Mouse (Mus musculus) urinary bladder, postnatal 14 days (tissue): ENCODE data around the gene Nupr1.

Experiments used
- DNase-seq: peaks from one replicate; pipeline ENCODE4 v3.0.0; 2021; ENCODE audit warnings: low spot score

Gene Nupr1

DNA sequence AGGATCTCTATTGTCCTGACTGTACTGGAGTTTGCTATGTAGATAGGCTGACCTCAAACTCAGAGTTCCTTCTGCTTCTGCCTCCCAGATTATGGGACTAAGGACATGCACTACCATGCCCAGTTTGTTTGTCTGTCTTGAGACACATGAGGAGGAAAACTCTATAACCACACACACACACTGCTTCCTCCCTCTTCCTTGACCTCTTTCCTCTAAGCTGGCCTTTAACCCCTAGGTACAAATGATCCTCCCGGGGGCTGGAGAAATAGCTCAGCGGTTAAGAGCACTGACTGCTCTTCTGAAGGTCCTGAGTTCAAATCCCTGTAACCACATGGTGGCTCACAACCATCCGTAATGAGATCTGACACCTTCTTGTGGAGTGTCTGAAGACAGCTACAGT, 13.7 kb upstream of the Nupr1 start:
- no peak for DNase-seq

DNA sequence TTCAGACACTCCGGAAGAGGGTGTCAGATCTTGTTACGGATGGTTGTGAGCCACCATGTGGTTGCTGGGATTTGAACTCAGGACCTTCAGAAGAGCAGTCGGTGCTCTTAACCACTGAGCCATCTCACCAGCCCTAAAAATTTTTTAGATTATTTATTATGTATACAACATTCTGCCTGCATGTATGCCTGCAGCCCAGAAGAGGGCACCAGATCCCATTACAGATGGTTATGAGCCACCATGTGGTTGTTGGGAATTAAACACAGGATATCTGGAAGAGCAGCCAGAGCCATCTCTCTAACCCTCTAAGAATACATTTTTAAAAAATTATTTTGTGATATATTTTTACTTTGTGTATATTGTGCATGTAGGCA, 12.6 kb upstream of the Nupr1 start:
- peak; percentile 43 for DNase-seq

- DNase-seq: no peak
These were observed 12.0 kb upstream of the Nupr1 start for GRCm38 (mm10) chr7:126642545-126643243.

DNA sequence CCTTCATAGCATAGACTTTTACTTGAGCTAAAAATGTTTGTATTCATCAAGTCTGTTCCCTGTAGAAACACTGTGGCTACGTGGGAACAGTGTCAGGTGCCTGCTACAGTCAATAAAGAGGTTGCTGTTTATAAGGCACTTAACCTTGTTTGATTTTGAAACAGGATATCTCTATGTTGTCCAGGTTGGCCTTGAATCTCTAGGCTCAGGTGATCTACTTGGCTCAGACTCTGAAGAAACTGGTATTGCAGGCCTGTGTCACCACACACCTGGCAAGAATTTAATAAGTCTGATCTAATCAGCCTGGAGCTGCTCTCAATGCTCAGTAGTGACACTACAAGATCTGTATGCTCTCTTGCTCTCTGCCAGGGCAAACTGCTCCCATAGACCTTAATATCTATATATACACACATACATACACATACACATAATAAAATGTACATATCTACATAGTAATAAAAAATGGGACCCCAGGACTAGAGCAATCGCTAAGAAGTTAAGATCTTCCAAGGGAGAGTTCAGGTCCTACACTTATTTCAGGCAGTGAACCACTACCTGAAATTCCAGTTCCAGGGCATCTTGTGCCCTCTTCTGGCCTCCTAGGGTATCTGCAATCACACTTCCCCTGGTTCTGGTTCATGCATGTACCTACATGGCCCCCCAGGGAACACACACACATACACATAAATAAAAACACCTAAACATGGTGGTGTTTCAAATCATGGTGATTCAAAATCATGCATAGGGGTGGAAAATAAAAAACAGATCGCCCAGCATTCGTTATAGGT, 6.3 kb upstream of the Nupr1 start:
- DNase-seq: peak; percentile 41

GRCm38 (mm10) chr7:126635375-126635774, 4.7 kb upstream of the Nupr1 start:
- DNase-seq: no peak

DNA sequence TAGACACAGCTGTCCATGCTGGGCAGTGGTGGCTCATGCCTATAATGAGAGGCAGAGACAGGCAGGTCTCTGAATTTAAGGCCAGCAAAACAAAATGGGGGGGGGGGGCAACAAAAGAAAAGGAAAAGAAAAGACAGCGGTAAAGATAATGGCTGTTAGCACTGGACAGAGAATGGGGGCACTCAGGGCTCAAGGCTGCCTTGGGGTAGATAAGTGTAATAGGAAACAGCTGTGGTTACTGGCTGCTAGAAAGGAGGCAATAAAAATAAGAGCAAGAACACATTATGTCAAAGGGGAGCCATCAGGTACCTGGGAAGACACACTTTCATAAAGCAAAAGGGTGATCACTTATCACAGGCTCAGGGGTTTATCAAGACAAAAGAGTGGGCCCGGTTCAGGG, 1.8 kb upstream of the Nupr1 start:
- no peak for DNase-seq

- DNase-seq: no peak
These were observed 746 bp downstream of the Nupr1 start for GRCm38 (mm10) chr7:126629915-126630314.

DNA sequence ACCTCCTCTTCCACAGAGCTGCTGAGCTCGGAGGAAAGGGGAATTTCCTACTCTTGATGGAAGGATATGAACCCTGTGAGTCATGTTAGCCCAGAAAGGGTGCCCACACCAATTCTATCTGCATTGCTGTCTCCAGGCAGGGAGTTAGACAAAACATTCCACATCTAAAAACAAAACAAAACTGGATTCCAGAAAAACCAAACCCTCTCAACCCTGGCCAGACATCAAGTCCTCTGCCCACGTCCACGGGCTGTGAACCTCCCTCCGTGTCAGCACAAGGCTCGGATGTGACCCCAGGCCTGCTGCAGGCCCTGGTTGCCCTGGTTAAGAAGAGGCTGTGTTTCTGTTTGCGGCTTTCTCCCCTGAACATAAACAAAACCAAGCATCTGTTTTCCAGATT, 2.5 kb downstream of the Nupr1 start:
- peak; percentile 9 for DNase-seq

DNA sequence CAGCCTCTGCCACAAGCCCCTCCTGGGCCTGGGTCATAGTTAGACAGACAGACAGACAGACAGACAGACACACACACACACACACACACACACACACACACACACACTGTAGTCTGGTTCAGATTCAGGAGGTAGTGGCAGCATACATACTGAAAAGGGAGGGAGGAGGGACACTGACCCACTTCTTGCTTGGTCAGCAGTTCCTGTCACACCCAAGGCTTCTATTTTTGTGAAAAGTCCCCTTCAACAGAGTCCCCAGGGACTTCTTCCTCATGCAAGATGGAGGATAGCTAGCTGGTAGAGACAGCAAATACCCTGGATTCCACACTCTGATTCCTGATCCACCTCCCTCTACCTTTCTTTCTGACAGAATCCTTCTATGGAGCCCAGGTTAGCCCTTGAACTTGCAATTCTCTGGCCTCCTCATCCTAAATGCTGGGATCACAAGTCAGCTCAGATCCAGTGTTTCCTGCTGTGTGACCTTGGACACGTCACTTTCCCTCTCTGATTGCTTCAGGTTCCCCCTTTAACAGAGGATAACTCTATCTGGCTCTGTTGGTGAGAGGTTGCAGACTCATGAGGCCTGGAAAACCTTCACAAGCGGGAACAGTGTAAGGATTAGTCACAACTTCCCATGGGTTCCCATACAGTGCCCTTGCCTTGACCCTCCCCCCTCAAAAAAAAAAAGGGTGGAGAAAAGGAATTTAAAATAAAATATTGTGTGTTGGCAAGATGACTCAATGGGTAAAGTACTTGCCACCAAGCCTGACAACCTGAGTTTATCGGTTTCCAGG, 4.7 kb downstream of the Nupr1 start:
- DNase-seq: no peak

DNA sequence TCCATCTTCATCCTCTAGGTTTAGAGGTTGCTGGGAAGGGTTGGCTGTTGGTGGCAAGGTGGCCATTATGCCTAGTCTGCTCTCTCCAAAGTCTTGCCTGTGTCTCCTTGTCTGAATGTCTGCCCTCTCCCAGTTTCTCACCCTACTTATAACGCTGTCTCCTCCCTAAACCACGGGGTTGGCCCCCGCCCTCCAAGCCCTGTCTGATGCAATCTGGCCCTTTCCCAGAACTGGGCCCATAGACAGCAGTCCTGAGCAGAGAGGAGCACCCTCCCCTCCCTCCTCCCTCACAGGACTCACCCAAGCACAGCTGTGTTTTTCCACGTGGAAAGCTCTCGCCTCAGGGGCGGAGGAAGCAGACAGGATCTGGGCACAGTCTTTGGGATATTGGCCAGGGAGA, 5.3 kb downstream of the Nupr1 start:
- peak; percentile 88 for DNase-seq

DNA sequence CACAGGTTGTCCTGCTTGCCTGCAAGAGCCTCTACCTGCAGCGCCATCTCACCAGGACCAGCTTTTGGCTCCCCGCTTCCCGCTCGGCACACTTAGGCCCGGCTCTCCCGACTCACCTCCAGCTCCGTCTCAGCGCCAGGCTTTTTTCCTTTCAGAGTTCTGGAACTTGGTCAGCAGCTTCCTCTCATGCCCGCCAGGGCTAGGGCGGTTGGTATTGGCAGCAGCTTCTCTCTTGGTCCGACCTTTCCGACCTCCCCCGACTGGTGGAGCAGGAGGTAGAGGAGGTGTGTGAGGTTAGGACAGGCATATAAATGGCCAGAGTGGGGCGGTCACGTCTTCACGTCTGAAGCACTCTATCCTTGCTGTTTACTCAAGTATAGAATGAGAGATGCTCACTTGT, 5.9 kb downstream of the Nupr1 start:
- peak; percentile 11 for DNase-seq

DNA sequence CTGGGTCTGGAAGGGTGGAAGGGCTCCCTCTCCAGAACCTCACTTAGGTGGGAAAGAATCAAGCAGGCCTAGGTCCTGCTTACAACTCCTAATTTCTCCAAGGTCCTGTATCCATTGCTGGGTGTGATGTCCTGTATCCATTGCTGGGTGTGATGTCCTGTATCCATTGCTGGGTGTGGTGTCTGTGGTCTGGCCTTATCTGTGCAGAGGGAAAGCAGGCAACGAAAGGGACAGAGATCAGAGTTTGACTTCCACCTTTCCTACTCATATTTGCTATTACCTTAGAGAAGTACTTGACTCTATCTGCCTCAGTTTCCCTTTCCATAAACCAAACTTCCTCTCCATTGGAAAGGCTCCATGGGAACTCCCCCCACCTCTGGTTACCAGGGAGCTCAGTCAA, 7.3 kb downstream of the Nupr1 start:
- DNase-seq: no peak

GRCm38 (mm10) chr7:126621452-126622359, 9.0 kb downstream of the Nupr1 start:
- DNase-seq: peak; percentile 20

- DNase-seq: no peak
These were observed 10.9 kb downstream of the Nupr1 start for GRCm38 (mm10) chr7:126619559-126620275.

GRCm38 (mm10) chr7:126616707-126617106, 14.0 kb downstream of the Nupr1 start:
- no peak for DNase-seq

DNA sequence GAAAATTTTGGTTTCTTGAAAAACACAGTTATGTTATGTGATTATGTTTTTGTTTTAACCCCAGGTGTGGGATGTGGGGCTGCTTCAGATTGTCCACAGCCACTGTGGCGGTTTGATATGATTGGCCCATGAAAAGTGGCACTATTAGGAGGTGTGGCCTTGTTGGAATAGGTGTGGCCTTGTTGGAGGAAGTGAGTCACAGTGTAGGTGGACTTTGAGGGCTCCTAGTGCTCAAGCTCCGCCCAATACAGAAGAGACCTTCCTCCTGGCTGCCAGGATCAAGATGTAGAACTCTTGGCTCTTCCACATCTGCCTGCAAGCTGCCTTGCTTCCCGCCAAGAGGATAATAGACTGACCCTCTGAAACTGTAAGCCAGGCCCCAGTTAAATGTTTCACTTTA, 17.9 kb downstream of the Nupr1 start:
- no peak for DNase-seq

GRCm38 (mm10) chr7:126607796-126608195, 22.9 kb downstream of the Nupr1 start:
- DNase-seq: no peak

- DNase-seq: peak; percentile 79
These were observed 23.6 kb downstream of the Nupr1 start for GRCm38 (mm10) chr7:126607064-126607463.

- DNase-seq: no peak
These were observed 24.1 kb downstream of the Nupr1 start for GRCm38 (mm10) chr7:126606611-126607010.

GRCm38 (mm10) chr7:126602650-126603049, 28.0 kb downstream of the Nupr1 start:
- no peak for DNase-seq

DNA sequence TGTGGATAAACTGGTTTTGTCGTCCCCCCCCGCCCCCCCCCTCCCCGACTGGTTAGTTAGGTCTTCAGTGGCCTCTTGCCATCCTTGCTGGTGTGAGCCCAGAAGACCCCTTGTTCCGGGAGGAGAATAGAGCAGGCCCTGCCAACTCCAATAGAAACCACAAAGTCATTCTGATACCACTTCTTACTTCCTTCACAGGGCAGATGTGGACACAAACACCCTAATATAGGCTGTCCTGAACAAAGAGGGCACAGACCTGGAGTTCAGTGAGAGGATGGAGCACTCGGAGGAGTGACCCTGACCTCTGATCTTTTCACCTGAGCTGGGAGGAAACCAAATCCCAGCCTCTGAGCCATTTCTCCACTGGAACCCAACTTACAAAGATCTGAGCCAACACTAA, 28.8 kb downstream of the Nupr1 start:
- DNase-seq: no peak
